Mouse (Mus musculus) testis, adult 2 months (tissue): ENCODE measurements around the gene Olfr974. TPM values are rescaled to one million over a fixed set of nuclear protein-coding genes. Genes with fewer than 3 reads are reported as not detected.
"Not testable (repeated sequence)": the region's sequence is repeated elsewhere in the genome, so short reads cannot be mapped to it uniquely, and the experiment has no call there.

ENCODE experiments used
- H3K27ac ChIP-seq: fragments of 200-500 bp; 2 replicates; pipeline ENCODE4 v1.5.1; 2012; ENCODE audit warnings: low read depth, low read length; ENCODE audit not compliant: control insufficient read depth, insufficient read depth
- H3K27me3 ChIP-seq: fragments of 200-500 bp; 2 replicates; pipeline ENCODE4 v1.6.1; 2012; ENCODE audit warnings: mild to moderate bottlenecking, low read length, moderate library complexity; ENCODE audit not compliant: control insufficient read depth, insufficient read depth
- H3K36me3 ChIP-seq: fragments of 200-500 bp; 2 replicates; pipeline ENCODE4 v1.6.1; 2012; ENCODE audit warnings: mild to moderate bottlenecking, low read length; ENCODE audit not compliant: control insufficient read depth, insufficient read depth
- H3K4me1 ChIP-seq: fragments of 200-500 bp; 2 replicates; pipeline ENCODE4 v1.6.1; 2012; ENCODE audit warnings: low read length; ENCODE audit not compliant: control insufficient read depth, insufficient read depth
- H3K4me3 ChIP-seq: fragments of 200-500 bp; 2 replicates; pipeline ENCODE4 v1.5.1; 2012; ENCODE audit warnings: low read depth, mild to moderate bottlenecking, low read length, moderate library complexity, mixed read lengths; ENCODE audit not compliant: control insufficient read depth
- CTCF ChIP-seq: fragments of 200-500 bp; IDR thresholded peaks from 2 replicates; pipeline ENCODE4 v1.5.1; 2012; ENCODE audit warnings: low read depth, mild to moderate bottlenecking, inconsistent platforms, low read length, moderate library complexity; ENCODE audit not compliant: control insufficient read depth, insufficient read depth, insufficient replicate concordance
- POLR2A ChIP-seq: fragments of 200-500 bp; IDR thresholded peaks from 2 replicates; pipeline ENCODE4 v1.6.1; 2012; ENCODE audit warnings: low read depth, mild to moderate bottlenecking, inconsistent platforms, low read length, moderate library complexity; ENCODE audit not compliant: control insufficient read depth
- polyA plus RNA-seq: library from polyadenylated mRNA; depleted of rRNA; stranded (reverse); fragments of >200 nt; gene quantifications from 2 replicates; pipeline ENCODE4 v1.2.3, GENCODE M21; 2012; rRNA removed

Olfr974 gene
- not detected in 2 replicates for polyA plus RNA-seq

DNA sequence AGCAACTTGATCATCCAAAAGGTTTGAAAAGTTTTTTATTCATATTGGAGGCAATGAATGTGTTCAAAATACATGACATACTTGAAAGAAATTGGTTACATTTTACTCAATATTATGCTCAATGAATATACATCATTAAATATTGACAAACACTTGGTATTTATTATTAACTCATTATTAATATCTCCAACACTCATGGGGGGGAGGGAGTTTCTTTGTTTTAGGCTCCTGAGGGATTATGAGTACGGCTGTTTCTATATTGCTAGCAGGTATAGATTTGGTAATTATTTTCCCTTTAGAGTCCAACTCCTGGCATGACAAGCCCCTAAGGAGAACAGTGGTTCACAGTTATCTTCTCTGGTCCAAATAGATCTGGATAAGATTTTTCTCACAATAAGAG is at the start of gene Olfr974:
Olfr974 (plus strand) TSS at position 301 of the 400 bp plus-strand sequence.
- TF ChIP-seq CTCF = no peak
- TF ChIP-seq POLR2A = no peak
- Histone ChIP-seq H3K27ac (no peak within 1 kb of the TSS), H3K4me1 (no peaks in the 10 kb centered on the region), H3K4me3 (no peak within 1 kb of the TSS), H3K27me3 (no peaks in the 10 kb centered on the region), H3K36me3 (no peaks in the 10 kb centered on the region)

DNA sequence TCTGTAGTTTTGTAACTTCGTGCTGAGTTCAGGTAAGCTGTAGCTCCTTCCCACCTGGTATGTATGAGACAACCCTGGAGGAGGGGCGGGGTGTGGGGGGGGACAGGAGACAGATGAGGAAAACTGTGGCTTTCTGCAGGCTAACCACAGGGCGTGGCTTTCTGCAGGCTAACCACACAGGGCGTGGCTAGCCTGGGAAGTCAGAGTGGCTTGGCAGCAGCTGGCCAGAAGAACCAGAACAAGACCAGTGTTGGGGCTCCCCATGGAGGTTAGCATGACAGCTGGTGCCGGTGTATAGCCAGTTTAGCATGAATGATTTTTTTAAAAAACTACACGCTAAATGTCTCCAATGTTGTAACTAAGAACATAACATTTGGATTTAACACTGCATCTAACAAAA is 32.2 kb upstream of the Olfr974 start:
- Histone ChIP-seq H3K36me3 (no peaks in the 10 kb centered on the region), H3K27me3 (no peaks in the 10 kb centered on the region), H3K4me1 (no peaks in the 10 kb centered on the region), H3K27ac (no peak overlapping the region), H3K4me3 (no peak overlapping the region)
- TF ChIP-seq POLR2A = no peak
- TF ChIP-seq CTCF = no peak

DNA sequence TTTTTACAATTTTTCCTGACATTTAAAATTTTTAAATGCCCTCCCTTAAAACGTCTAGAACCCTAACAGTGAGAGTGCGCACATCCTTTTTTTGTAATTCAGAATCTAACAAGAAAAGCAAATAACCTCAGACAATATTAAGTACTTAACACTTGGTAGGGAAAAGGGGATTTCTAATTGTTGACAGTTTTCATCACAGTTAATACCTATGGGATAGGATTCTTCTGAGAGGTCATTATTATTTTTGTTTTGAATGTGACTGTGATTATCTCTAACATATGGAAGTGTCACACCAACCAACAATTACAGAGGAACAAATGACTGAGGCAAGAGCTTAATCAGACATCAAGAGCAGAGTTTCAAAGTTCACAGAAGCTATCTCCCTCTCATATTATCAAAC is 30.3 kb upstream of the Olfr974 start, which contains the start of gene Olfr229:
Olfr229 (plus strand) TSS at position 301 of the 400 bp plus-strand sequence.
- TF ChIP-seq POLR2A (no peak), CTCF (no peak)
- Histone ChIP-seq H3K4me1 (no peaks in the 10 kb centered on the region), H3K4me3 (no peak within 1 kb of the TSS)

GRCm38 (mm10) chr9:39909939-39910338 is 27.4 kb upstream of the Olfr974 start:
- TF ChIP-seq CTCF = no peak
- Histone ChIP-seq H3K4me1 (no peaks in the 10 kb centered on the region), H3K36me3 (no peaks in the 10 kb centered on the region), H3K27me3 (no peaks in the 10 kb centered on the region), H3K4me3 (no peak overlapping the region), H3K27ac (no peak overlapping the region)

More for the DNA sequence above, 30.3 kb upstream of the Olfr974 start, which contains the start of gene Olfr229:
- no peak within 1 kb of the TSS for H3K27ac ChIP-seq
- H3K27me3 ChIP-seq = no peaks in the 10 kb centered on the region
- H3K36me3 ChIP-seq = no peaks in the 10 kb centered on the region

DNA sequence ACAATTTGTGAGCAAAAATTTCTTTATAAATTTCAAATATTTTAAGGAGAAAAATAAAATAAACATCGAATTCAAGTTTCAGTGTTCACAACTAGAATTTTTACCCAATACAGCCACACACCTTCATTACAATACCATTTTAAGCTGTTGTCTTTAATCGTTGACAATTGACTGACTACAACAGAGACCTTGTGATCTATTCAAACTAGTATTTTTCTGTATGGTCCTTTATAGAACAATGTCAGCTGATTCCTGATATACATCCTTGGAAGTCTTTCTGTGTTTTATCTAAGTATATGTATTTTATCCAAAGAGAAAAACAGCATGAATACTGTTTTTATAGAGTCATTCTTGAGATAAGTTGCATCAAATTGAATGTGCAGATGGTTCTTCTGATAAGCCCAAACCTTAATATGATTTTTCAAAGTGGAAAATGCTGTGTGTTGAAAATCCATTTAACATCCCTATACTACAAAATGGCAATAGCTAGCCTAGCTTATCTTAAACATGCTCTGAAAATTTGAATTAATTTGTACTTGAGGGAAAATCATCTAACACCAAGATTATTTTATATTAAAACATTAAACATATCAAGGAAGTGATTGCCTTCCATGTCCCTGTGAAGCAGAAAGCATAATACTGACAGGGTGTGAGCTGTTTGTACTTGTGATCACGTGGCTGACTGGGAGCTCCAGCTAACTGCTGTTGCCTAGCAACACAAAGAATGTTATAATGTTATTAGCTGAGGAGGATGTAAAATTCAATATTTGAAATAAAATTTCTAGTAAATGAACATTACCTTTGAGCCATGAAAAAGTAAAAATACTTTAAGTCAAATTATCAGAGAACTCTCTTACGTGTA is 9.1 kb upstream of the Olfr974 start:
- H3K27ac ChIP-seq, H3K4me1 ChIP-seq, H3K27me3 ChIP-seq, H3K36me3 ChIP-seq, H3K4me3 ChIP-seq: not testable (repeated sequence)

DNA sequence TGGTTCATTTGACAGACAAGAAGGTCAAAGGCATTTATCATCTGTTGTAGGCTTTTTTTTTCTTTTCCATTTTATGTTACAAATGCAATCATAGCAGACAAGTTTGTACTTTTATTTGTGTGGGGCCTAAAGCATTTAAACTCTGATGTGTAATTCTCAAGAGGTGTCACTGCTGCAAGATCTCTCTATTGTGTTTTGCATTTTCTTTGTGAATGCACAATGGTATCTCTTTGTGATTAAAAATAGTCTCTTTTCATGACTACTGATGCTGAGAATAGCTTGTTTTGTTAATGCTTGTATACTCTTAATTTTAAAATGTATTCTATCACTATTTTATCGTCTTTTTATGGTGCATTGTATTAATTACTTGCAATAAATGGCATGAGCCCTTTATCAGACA is 8.5 kb upstream of the Olfr974 start:
- not testable (repeated sequence) for H3K27ac ChIP-seq, H3K4me3 ChIP-seq, H3K4me1 ChIP-seq, H3K36me3 ChIP-seq, H3K27me3 ChIP-seq

- Histone ChIP-seq H3K27ac (no peak within 1 kb of the TSS), H3K27me3 (no peaks in the 10 kb centered on the region), H3K4me3 (no peak within 1 kb of the TSS), H3K4me1 (no peaks in the 10 kb centered on the region), H3K36me3 (no peaks in the 10 kb centered on the region)
- TF ChIP-seq CTCF (no peak), POLR2A (no peak)
Observed at GRCm38 (mm10) chr9:39951946-39952345, 14.6 kb downstream of the Olfr974 start, which contains the start of gene Olfr975. Gene Olfr975 (minus strand): TSS chr9:39952046.

GRCm38 (mm10) chr9:39961033-39961432 is 23.7 kb downstream of the Olfr974 start, which contains the start of gene Olfr976:
Gene Olfr976 (minus strand): TSS chr9:39961133.
- H3K4me1 ChIP-seq, H3K27me3 ChIP-seq, H3K36me3 ChIP-seq, H3K27ac ChIP-seq, H3K4me3 ChIP-seq: not testable (repeated sequence)

DNA sequence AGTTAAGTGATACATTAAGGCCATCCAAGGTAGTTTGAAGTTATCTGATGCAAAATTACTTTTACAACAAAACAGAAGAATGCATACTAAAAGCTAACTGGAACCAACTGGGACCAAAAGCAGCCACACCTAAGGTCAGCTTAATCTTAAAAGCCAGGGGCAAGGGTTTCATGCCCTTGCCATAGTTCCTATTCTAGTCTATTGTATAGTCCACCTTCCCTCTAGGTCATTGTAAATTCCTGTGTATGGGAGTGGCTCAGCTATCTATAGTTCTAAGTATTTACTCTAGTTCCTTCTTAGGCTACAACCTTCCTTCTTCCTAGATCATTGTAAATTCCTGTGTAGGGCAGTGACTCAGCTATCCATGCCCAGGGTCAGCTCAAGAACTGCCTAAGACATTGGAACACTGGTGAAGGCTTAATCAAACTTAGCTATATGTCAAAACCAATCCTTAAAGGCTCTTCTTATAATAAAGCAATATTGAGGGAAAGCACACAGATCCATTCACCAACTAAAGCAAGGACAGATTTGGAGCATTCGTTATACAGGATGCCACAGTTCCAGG is 39.4 kb downstream of the Olfr974 start:
- H3K4me3 ChIP-seq, H3K27me3 ChIP-seq, H3K4me1 ChIP-seq, H3K36me3 ChIP-seq, H3K27ac ChIP-seq: not testable (repeated sequence)
